Mouse (Mus musculus) myocyte (in vitro differentiated cells): ENCODE measurements at regions not wholly inside any gene's neighbourhood (a gene's known extent, or its start where the extent isn't known, plus 50 kb on each side); places are given as distances from the start of the nearest gene placed in this dataset.

Experiments used
- H3K27me3 ChIP-seq: one replicate; pipeline ENCODE4 v1.6.1; 2011; ENCODE audit not compliant: control insufficient read depth, insufficient read depth, insufficient read length
- H3K36me3 ChIP-seq: one replicate; pipeline ENCODE4 v1.6.1; 2011; ENCODE audit not compliant: control insufficient read depth, insufficient read depth
- H3K4me2 ChIP-seq: one replicate; pipeline ENCODE4 v1.6.1; 2011; ENCODE audit warnings: low read depth, control low read depth
- H3K4me3 ChIP-seq: one replicate; pipeline ENCODE4 v1.5.1; 2011; ENCODE audit warnings: mild to moderate bottlenecking, control low read depth, moderate library complexity
- H3K79me2 ChIP-seq: one replicate; pipeline ENCODE4 v1.6.1; 2011; ENCODE audit not compliant: control insufficient read depth, insufficient read depth
- H3ac ChIP-seq: one replicate; pipeline ENCODE4 v1.6.1; 2011; ENCODE audit not compliant: control insufficient read depth, insufficient read length
- CEBPB ChIP-seq: IDR thresholded peaks from 2 replicates; pipeline ENCODE4 v1.6.1; 2011; ENCODE audit warnings: mild to moderate bottlenecking, moderate library complexity; ENCODE audit not compliant: poor library complexity, insufficient read depth, severe bottlenecking
- E2F4 ChIP-seq: IDR thresholded peaks from one replicate; pipeline ENCODE4 v1.6.1; 2011; ENCODE audit warnings: mild to moderate bottlenecking, control low read depth, moderate library complexity; ENCODE audit not compliant: insufficient read depth
- MAX ChIP-seq: IDR thresholded peaks from one replicate; pipeline ENCODE4 v1.6.1; 2011; ENCODE audit warnings: low read depth, mild to moderate bottlenecking, control low read depth
- MYOD1 ChIP-seq, 3 experiments: IDR thresholded peaks; one replicate each; pipeline ENCODE4 v1.6.1; 2011; ENCODE audit warnings: control low read depth in 2 of 3, low read depth in 2 of 3, mild to moderate bottlenecking in 2 of 3, moderate library complexity in 1 of 3; ENCODE audit not compliant: insufficient read length in 2 of 3, control insufficient read depth in 1 of 3
- MYOG ChIP-seq, 3 experiments: IDR thresholded peaks; one replicate each; pipeline ENCODE4 v1.6.1; 2011; ENCODE audit warnings: control low read depth in 2 of 3, low read depth in 2 of 3, mild to moderate bottlenecking in 2 of 3; ENCODE audit not compliant: insufficient read length in 2 of 3, control insufficient read depth in 1 of 3, insufficient read depth in 1 of 3
- POLR2A ChIP-seq: IDR thresholded peaks from one replicate; pipeline ENCODE4 v1.6.1; 2011; ENCODE audit warnings: low read depth, mild to moderate bottlenecking, control low read depth, moderate library complexity; ENCODE audit not compliant: insufficient read length
- POLR2AphosphoS2 ChIP-seq: IDR thresholded peaks from one replicate; pipeline ENCODE4 v1.6.1; 2011; ENCODE audit warnings: low read depth, control low read depth; ENCODE audit not compliant: insufficient read length
- REST ChIP-seq: IDR thresholded peaks from one replicate; pipeline ENCODE4 v1.6.1; 2011; ENCODE audit warnings: mild to moderate bottlenecking, control low read depth, moderate library complexity; ENCODE audit not compliant: insufficient read depth, insufficient read length
- SRF ChIP-seq: IDR thresholded peaks from one replicate; pipeline ENCODE4 v1.6.1; 2011; ENCODE audit warnings: low read depth; ENCODE audit not compliant: control insufficient read depth, insufficient read length
- TCF12 ChIP-seq: IDR thresholded peaks from one replicate; pipeline ENCODE4 v1.6.1; 2011; ENCODE audit warnings: mild to moderate bottlenecking, control low read depth; ENCODE audit not compliant: poor library complexity, insufficient read depth, severe bottlenecking
- TCF3 ChIP-seq: IDR thresholded peaks from one replicate; pipeline ENCODE4 v1.6.1; 2011; ENCODE audit warnings: low read depth, control low read depth; ENCODE audit not compliant: insufficient read length
- USF1 ChIP-seq: IDR thresholded peaks from one replicate; pipeline ENCODE4 v1.6.1; 2011; ENCODE audit warnings: low read depth, mild to moderate bottlenecking, control low read depth, moderate library complexity

- no peaks in the 10 kb centered on the region for H3K36me3 ChIP-seq
Measured at GRCm38 (mm10) chr4:95269766-95270165, 217.7 kb upstream of the Jun start.

GRCm38 (mm10) chr4:95270389-95270788 lies 218.4 kb upstream of the Jun start:
- H3K4me2 ChIP-seq, result no peak overlapping the region
- no peaks in the 10 kb centered on the region for H3K79me2 ChIP-seq
- no peak overlapping the region for H3ac ChIP-seq
- H3K36me3 ChIP-seq, result no peaks in the 10 kb centered on the region
- H3K27me3 ChIP-seq, result no peaks in the 10 kb centered on the region
- H3K4me3 ChIP-seq, result no peak overlapping the region
- TF ChIP-seq MYOG (IDR thresholded peaks at IDR 0.05; ENCODE audit: control insufficient read depth in 1 of 3, insufficient read depth in 1 of 3, insufficient read length in 2 of 3, low read depth in 2 of 3), result no peak
- TF ChIP-seq USF1, result no peak
- TF ChIP-seq MYOD1 (IDR thresholded peaks at IDR 0.05; ENCODE audit: control insufficient read depth in 1 of 3, insufficient read length in 2 of 3, low read depth in 2 of 3), result no peak
- no peak for TF ChIP-seq CEBPB
- no peak for TF ChIP-seq E2F4
- TF ChIP-seq TCF12, result no peak
- no peak for TF ChIP-seq TCF3
- no peak for TF ChIP-seq MAX
- TF ChIP-seq SRF, result no peak
- TF ChIP-seq POLR2A, result no peak
- TF ChIP-seq REST, result no peak

More at GRCm38 (mm10) chr4:95269766-95270165, 217.7 kb upstream of the Jun start:
- Histone ChIP-seq H3K4me3 (no peak overlapping the region), H3K79me2 (no peaks in the 10 kb centered on the region), H3ac (no peak overlapping the region), H3K27me3 (no peaks in the 10 kb centered on the region), H3K4me2 (no peak overlapping the region)
- TF ChIP-seq MYOD1 (IDR thresholded peaks at IDR 0.05; ENCODE audit: control insufficient read depth in 1 of 3, insufficient read length in 2 of 3, low read depth in 2 of 3) (no peak), REST (no peak)

GRCm38 (mm10) chr4:95276231-95276630 lies 224.2 kb upstream of the Jun start:
- Histone ChIP-seq H3K79me2 (no peaks in the 10 kb centered on the region), H3ac (no peak overlapping the region), H3K4me3 (no peak overlapping the region), H3K4me2 (no peak overlapping the region), H3K27me3 (no peaks in the 10 kb centered on the region), H3K36me3 (no peaks in the 10 kb centered on the region)
- TF ChIP-seq MYOG (IDR thresholded peaks at IDR 0.05; ENCODE audit: control insufficient read depth in 1 of 3, insufficient read depth in 1 of 3, insufficient read length in 2 of 3, low read depth in 2 of 3), result peak in 1 of 3 experiments; percentile 13
- no peak for TF ChIP-seq REST
- TF ChIP-seq TCF12, result no peak
- TF ChIP-seq POLR2AphosphoS2, result no peak
- no peak for TF ChIP-seq MAX
- TF ChIP-seq MYOD1 (IDR thresholded peaks at IDR 0.05; ENCODE audit: control insufficient read depth in 1 of 3, insufficient read length in 2 of 3, low read depth in 2 of 3), result peak in 1 of 3 experiments; percentile 32
- no peak for TF ChIP-seq USF1
- no peak for TF ChIP-seq POLR2A
- TF ChIP-seq CEBPB, result no peak
- no peak for TF ChIP-seq E2F4
- no peak for TF ChIP-seq SRF
- TF ChIP-seq TCF3, result no peak

GRCm38 (mm10) chr4:95277989-95278713 lies 226.1 kb upstream of the Jun start:
- Histone ChIP-seq H3K36me3 (no peaks in the 10 kb centered on the region), H3K4me2 (no peak overlapping the region), H3K79me2 (no peaks in the 10 kb centered on the region), H3ac (no peak overlapping the region), H3K4me3 (no peak overlapping the region), H3K27me3 (no peaks in the 10 kb centered on the region)
- TF ChIP-seq REST (no peak), TCF12 (no peak), MYOG (IDR thresholded peaks at IDR 0.05; ENCODE audit: control insufficient read depth in 1 of 3, insufficient read depth in 1 of 3, insufficient read length in 2 of 3, low read depth in 2 of 3) (no peak), SRF (no peak)

- H3K36me3 ChIP-seq, result no peaks in the 10 kb centered on the region
- no peak overlapping the region for H3K4me3 ChIP-seq
- no peaks in the 10 kb centered on the region for H3K79me2 ChIP-seq
- H3K4me2 ChIP-seq, result no peak overlapping the region
- no peak overlapping the region for H3ac ChIP-seq
- no peak for TF ChIP-seq MAX
- TF ChIP-seq USF1, result no peak
- no peak for TF ChIP-seq CEBPB
- no peak for TF ChIP-seq MYOG (IDR thresholded peaks at IDR 0.05; ENCODE audit: control insufficient read depth in 1 of 3, insufficient read depth in 1 of 3, insufficient read length in 2 of 3, low read depth in 2 of 3)
- H3K27me3 ChIP-seq, result no peaks in the 10 kb centered on the region
Measured at GRCm38 (mm10) chr4:95278714-95279095, 226.7 kb upstream of the Jun start.
